Mouse (Mus musculus): ENCODE results near the gene Akap2. TPM values are rescaled to one million over a fixed set of nuclear protein-coding genes. Genes with fewer than 3 reads are reported as not detected.

The Akap2 gene
- total and polyA plus RNA-seq, 2 experiments from 2014 or later, result 11.5 to 37.7 TPM

DNA sequence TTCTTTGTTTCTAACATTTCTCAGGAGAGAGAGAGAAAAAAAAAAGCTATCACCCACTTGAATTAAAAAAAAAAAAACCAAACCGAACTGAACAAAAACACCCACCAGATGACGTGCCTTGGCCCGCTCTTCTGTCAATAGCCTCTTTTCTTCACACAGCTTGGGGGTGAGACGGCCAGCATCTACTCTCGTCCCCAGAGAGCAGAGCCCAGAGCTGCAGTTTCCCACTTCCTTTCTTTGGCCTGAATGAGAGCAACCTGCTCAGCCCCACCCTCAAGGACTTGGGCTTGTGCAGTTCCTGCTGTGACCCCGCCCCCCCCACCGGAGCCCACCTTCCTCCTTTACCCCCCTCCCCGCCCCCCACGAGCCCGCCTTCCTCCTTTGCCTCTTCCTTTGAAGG is 150.0 kb downstream of the Akap2 start:
- 39% methylated on average over 10 of the region's 10 CpGs for WGBS
- Histone ChIP-seq H3K9me3 (ENCODE audit: low read length) (no peaks in the 10 kb centered on the region), H3K4me3 (ENCODE audit: low read length) (no peak overlapping the region), H3K4me1 (ENCODE audit: insufficient read depth, low read length) (peaks cover 5% of the 10 kb centered on the region; the same call in 1 of the 2 replicates), H3K27me3 (ENCODE audit: insufficient read depth, low read length) (no peaks in the 10 kb centered on the region), H3K27ac (0 out of 2 replicates have a peak overlapping the region, but pooled peaks have one; percentile 45), H3K4me2 (ENCODE audit: low read depth, low read length) (peak overlapping the region; percentile 27), H3K36me3 (ENCODE audit: insufficient read depth, low read length) (no peaks in the 10 kb centered on the region), H3K9ac (replicated peaks; ENCODE audit: low read length) (no peak overlapping the region)
- ATAC-seq, result 0 out of 2 replicates have a peak, but pooled peaks have one; percentile 61
- no peak for TF ChIP-seq CTCF (IDR thresholded peaks at IDR 0.05; ENCODE audit: low read depth)
- peak; percentile 58 for DNase-seq (ENCODE audit: low spot score)

DNA sequence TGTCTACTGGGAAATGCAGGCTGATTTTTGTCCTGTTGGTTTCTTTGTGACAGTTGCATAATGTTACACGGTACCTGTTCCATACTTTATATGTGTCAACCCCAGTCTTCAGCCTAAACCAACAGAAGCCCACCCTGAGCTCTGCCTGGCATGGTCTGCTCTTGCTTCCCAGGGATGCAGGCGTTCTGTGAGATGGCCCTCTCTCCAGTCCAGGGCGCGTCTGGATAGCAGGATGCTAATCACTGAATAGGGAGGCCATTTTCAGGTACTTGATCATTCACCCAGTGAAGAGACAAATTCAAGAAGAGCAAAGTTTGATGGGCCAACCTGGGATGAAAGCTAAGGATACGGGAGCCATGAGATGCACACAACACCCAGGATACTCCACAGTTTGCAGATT is 161.7 kb downstream of the Akap2 start:
- ATAC-seq, result no peak
- WGBS, result 92% methylated on average over 5 of the region's 5 CpGs

DNA sequence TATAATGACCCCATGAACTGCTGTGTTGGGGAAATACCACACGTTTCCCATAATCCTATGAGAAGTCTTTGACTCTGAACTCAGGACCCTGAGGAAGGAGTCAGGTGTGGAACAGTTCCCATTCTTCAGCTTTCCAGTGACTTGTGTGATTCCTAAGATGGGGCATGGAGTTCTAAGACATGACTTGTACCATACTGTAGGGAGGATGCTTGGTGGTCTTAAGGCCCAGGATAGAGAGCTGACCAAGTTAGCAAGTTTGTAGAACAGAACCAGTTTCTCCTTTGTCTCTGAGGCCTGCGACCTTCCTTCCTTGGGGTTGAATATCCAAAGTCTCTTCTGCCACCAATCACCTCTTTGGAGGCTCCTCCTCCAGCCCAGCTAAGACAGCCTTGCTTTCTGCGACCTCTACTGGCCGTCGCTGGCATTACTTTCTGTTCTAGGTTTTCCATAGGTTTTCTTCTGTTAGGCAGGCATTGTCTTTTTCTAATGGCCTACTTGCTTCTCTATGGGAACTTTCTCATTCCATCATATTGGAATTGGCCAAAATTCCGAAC is 162.4 kb downstream of the Akap2 start:
- ATAC-seq (0 out of 2 replicates have a peak, but pooled peaks have one; percentile 67), DNase-seq (ENCODE audit: low spot score) (peak; percentile 84)
- Histone ChIP-seq H3K27ac (no peak overlapping the region), H3K4me3 (ENCODE audit: low read length) (no peak overlapping the region), H3K4me2 (ENCODE audit: low read depth, low read length) (no peak overlapping the region), H3K4me1 (ENCODE audit: insufficient read depth, low read length) (no peaks in the 10 kb centered on the region), H3K27me3 (ENCODE audit: insufficient read depth, low read length) (no peaks in the 10 kb centered on the region), H3K9me3 (ENCODE audit: low read length) (no peaks in the 10 kb centered on the region), H3K36me3 (ENCODE audit: insufficient read depth, low read length) (no peaks in the 10 kb centered on the region), H3K9ac (replicated peaks; ENCODE audit: low read length) (no peak overlapping the region)
- TF ChIP-seq CTCF (IDR thresholded peaks at IDR 0.05; ENCODE audit: low read depth), result peak; percentile 91
- WGBS, result 17% methylated on average over 6 of the region's 6 CpGs

More for the DNA sequence above, 161.7 kb downstream of the Akap2 start:
- no peak overlapping the region for H3K4me2 ChIP-seq (ENCODE audit: low read depth, low read length)
- no peak overlapping the region for H3K4me3 ChIP-seq (ENCODE audit: low read length)
- no peak for TF ChIP-seq CTCF (IDR thresholded peaks at IDR 0.05; ENCODE audit: low read depth)
- no peaks in the 10 kb centered on the region for H3K36me3 ChIP-seq (ENCODE audit: insufficient read depth, low read length)
- no peak for DNase-seq (ENCODE audit: low spot score)
- no peaks in the 10 kb centered on the region for H3K4me1 ChIP-seq (ENCODE audit: insufficient read depth, low read length)
- H3K9me3 ChIP-seq (ENCODE audit: low read length), result no peaks in the 10 kb centered on the region
- H3K9ac ChIP-seq (replicated peaks; ENCODE audit: low read length), result no peak overlapping the region
- H3K27me3 ChIP-seq (ENCODE audit: insufficient read depth, low read length), result no peaks in the 10 kb centered on the region
- no peak overlapping the region for H3K27ac ChIP-seq

DNA sequence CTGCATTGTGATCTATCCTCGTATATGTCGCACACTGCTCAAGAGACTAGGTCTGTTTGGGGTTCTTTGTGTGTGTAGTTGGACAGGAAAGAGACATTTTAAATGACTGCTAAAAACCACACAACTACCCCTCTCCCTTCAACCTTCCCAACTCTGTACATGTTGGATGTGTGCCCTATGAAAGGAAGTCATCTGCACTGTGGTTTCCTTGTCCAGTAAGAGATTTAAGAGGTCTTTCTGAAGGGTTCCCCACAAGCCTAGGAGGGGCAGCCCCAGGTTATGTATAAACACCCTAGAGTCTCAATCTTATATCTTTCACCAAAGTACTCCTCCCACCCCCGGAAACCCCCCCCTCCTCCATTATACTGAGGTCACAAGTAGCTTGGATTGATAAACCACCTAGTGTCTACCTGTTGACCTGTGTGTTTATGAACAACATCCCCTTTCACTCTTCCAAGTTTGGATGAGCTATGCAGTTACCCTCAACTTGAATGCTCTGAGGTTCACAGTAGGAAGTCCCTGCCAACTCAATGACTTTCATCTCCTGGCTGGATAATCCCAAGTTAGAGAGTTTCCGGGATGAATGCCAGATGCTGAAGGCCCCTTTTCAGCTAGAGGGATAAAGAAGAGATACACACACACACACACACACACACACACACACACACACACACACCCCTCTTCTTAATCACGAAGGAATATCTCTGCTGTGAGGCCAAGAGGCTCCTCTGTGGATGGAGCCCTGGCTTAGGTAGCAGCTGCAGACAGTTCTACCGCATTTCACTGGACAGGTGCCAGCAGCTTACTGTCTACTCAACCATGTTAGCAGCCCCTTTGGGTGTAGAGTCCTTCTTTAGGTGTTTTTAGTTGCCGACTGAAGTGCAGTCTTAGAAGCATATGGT is 166.3 kb downstream of the Akap2 start:
- Histone ChIP-seq H3K27ac (no peak overlapping the region), H3K4me1 (ENCODE audit: insufficient read depth, low read length) (no peaks in the 10 kb centered on the region), H3K4me3 (ENCODE audit: low read length) (no peak overlapping the region), H3K4me2 (ENCODE audit: low read depth, low read length) (no peak overlapping the region), H3K27me3 (ENCODE audit: insufficient read depth, low read length) (no peaks in the 10 kb centered on the region), H3K36me3 (ENCODE audit: insufficient read depth, low read length) (no peaks in the 10 kb centered on the region), H3K9me3 (ENCODE audit: low read length) (no peaks in the 10 kb centered on the region), H3K9ac (replicated peaks; ENCODE audit: low read length) (no peak overlapping the region)
- TF ChIP-seq CTCF (IDR thresholded peaks at IDR 0.05; ENCODE audit: low read depth), result no peak
- WGBS, result 59% methylated on average over 7 of the region's 7 CpGs
- ATAC-seq (peak; percentile 46), DNase-seq (ENCODE audit: low spot score) (peak; percentile 61)

DNA sequence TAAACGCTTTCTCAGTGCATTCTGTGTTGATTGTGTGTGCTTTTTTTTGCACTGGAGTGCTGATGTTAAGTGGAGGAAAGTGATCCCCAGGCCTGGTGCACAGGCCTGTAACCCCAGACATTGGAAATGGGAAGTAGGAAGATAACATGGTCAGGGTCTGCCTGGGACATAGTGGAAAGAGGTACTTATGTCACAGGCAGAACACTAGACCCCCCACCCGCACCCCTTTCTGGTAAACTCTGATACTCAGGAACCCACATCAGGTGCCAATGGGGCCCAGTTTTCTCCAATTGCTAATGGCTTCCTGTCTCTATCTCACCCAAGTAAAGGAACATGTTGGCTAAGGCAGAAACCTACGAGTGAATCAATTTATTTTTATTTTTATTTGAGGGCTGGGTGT is 167.1 kb downstream of the Akap2 start:
- Histone ChIP-seq H3K4me1 (ENCODE audit: insufficient read depth, low read length) (no peaks in the 10 kb centered on the region), H3K27me3 (ENCODE audit: insufficient read depth, low read length) (no peaks in the 10 kb centered on the region), H3K9me3 (ENCODE audit: low read length) (no peaks in the 10 kb centered on the region), H3K9ac (replicated peaks; ENCODE audit: low read length) (no peak overlapping the region), H3K36me3 (ENCODE audit: insufficient read depth, low read length) (no peaks in the 10 kb centered on the region), H3K4me2 (ENCODE audit: low read depth, low read length) (no peak overlapping the region), H3K4me3 (ENCODE audit: low read length) (no peak overlapping the region), H3K27ac (no peak overlapping the region)
- DNase-seq (ENCODE audit: low spot score) (no peak), ATAC-seq (no peak)
- 85% methylated on average over 3 of the region's 3 CpGs for WGBS
- no peak for TF ChIP-seq CTCF (IDR thresholded peaks at IDR 0.05; ENCODE audit: low read depth)

DNA sequence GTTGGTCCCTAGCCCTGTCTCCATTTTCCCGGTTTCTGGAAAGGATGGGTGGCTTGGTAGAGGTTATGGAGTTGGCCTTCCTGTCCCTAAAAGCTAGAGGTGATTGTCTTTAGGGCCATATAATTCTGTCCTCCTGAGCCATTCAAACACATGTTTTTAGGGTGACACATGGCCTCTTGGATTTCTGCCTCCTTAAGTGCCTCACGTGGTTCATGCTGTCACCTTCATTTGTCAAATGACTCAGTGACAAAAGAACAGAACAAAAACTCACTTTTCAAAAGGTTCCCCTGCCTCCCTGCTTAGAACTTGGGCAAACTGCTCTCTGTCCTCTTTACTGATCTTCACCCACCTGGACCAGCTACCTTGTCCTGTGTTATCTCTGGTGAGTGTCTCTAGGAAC is 167.7 kb downstream of the Akap2 start:
- no peaks in the 10 kb centered on the region for H3K36me3 ChIP-seq (ENCODE audit: insufficient read depth, low read length)
- no peak for TF ChIP-seq CTCF (IDR thresholded peaks at IDR 0.05; ENCODE audit: low read depth)
- H3K9me3 ChIP-seq (ENCODE audit: low read length), result no peaks in the 10 kb centered on the region
- no peak for DNase-seq (ENCODE audit: low spot score)
- H3K9ac ChIP-seq (replicated peaks; ENCODE audit: low read length), result no peak overlapping the region
- no peak overlapping the region for H3K27ac ChIP-seq
- H3K27me3 ChIP-seq (ENCODE audit: insufficient read depth, low read length), result no peaks in the 10 kb centered on the region
- no peaks in the 10 kb centered on the region for H3K4me1 ChIP-seq (ENCODE audit: insufficient read depth, low read length)
- H3K4me3 ChIP-seq (ENCODE audit: low read length), result no peak overlapping the region
- WGBS, result 68% methylated on average over 2 of the region's 2 CpGs
- H3K4me2 ChIP-seq (ENCODE audit: low read depth, low read length), result no peak overlapping the region
- ATAC-seq, result no peak

Measured in hindbrain, postnatal 0 days (tissue).